Mouse (Mus musculus) lung, postnatal 0 days (tissue): Measurements from ENCODE around the gene Traf3.

Source experiments
- CTCF ChIP-seq: IDR thresholded peaks from 2 replicates; pipeline ENCODE4 v1.5.1; 2016; ENCODE audit warnings: antibody characterized with exemption, mild to moderate bottlenecking
- EP300 ChIP-seq: IDR thresholded peaks from 2 replicates; pipeline ENCODE4 v1.6.1; 2016; ENCODE audit warnings: antibody characterized with exemption, mild to moderate bottlenecking, control low read depth

DNA sequence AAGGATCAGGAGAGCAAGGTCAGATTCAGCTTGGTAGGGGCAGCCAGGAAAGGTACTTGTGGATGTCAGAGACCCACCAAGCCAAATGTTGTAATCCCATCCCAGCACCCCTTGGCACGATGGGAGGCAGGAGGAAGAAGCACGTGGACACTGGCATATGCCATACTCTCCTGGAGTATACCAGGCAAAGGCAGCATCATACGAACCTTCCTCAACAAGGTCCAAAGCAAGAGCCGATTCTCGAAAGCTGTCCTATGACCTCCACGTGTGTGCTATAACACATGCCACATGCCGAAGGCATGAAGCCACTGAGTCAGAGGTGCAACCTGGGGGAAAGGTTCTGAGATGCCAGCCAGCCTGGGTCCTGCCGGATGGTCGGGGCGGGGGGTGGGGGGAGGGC lies 5.3 kb upstream of the Traf3 start:
- no peak for TF ChIP-seq CTCF
- TF ChIP-seq EP300: no peak
